Mouse (Mus musculus) forebrain, postnatal 0 days (tissue): Measurements from ENCODE around the gene Fmnl3. TPM values are rescaled to one million over a fixed set of nuclear protein-coding genes. Genes with fewer than 3 reads are reported as not detected.
"Not testable (repeated sequence)": the region's sequence is repeated elsewhere in the genome, so short reads cannot be mapped to it uniquely, and the experiment has no call there.

Experiments
- ATAC-seq: fragments of 200-750 bp; cut with Nextera tagmentation; 2 replicates; pipeline ENCODE4 v1.8.0; 2017; ENCODE audit warnings: mild to moderate bottlenecking, moderate library complexity
- DNase-seq: peaks from one replicate; pipeline ENCODE4 v3.0.0-alpha.2; 2015
- H3K27ac ChIP-seq: fragments of 300-500 bp; sonication (generic); 2 replicates; pipeline ENCODE4 v1.5.1; 2014; ENCODE audit warnings: low read depth, mild to moderate bottlenecking, antibody characterized with exemption, low read length, moderate library complexity, mixed read lengths
- H3K27me3 ChIP-seq: fragments of 300-500 bp; sonication (generic); 2 replicates; pipeline ENCODE4 v1.6.1; 2014; ENCODE audit warnings: mild to moderate bottlenecking, low read length, mixed read lengths; ENCODE audit not compliant: insufficient read depth
- H3K36me3 ChIP-seq: fragments of 300-500 bp; sonication (generic); 2 replicates; pipeline ENCODE4 v1.6.1; 2014; ENCODE audit warnings: mild to moderate bottlenecking, moderate library complexity; ENCODE audit not compliant: insufficient read depth
- H3K4me1 ChIP-seq: fragments of 300-500 bp; sonication (generic); 2 replicates; pipeline ENCODE4 v1.6.1; 2014; ENCODE audit warnings: antibody characterized with exemption; ENCODE audit not compliant: insufficient read depth
- H3K4me2 ChIP-seq: fragments of 300-500 bp; sonication (generic); 2 replicates; pipeline ENCODE4 v1.6.1; 2014; ENCODE audit warnings: low read depth, mild to moderate bottlenecking, moderate library complexity
- H3K4me3 ChIP-seq: fragments of 300-500 bp; sonication (generic); 2 replicates; pipeline ENCODE4 v1.5.1; 2014; ENCODE audit warnings: low read depth, low read length, mixed read lengths
- H3K9ac ChIP-seq: fragments of 300-500 bp; sonication (generic); 2 replicates; pipeline ENCODE4 v1.6.1; 2014; ENCODE audit warnings: mild to moderate bottlenecking
- H3K9me3 ChIP-seq: fragments of 300-500 bp; sonication (generic); 2 replicates; pipeline ENCODE4 v1.6.1; 2016; ENCODE audit warnings: low read length
- CTCF ChIP-seq: sonication (generic); IDR thresholded peaks from 2 replicates; pipeline ENCODE4 v1.5.1; 2016; ENCODE audit warnings: antibody characterized with exemption, control low read depth, low read depth
- WGBS: fragments of 180-500 bp; shearing (Covaris S2); extraction: QIAGEN DNeasy Blood & Tissue Kit; methylation state at CpG from one replicate; pipeline ENCODE4 v1.1.7; 2014; 5-methylcytosine and 5-hydroxymethylcytosine counted together
- polyA plus RNA-seq: library from polyadenylated mRNA; unstranded; fragments of >200 nt; fragmentation: Nextera tagmentation; extraction: Ambion mirVana; gene quantifications from 2 replicates; pipeline ENCODE4 v1.2.1, GENCODE M21; 2015
- total RNA-seq: library from RNA; depleted of rRNA; stranded (reverse); fragments of >200 nt; gene quantifications from 2 replicates; pipeline ENCODE4 v1.2.3, GENCODE M21; 2014

Gene Fmnl3
- total and polyA plus RNA-seq, 2 experiments from 2014 or later, result 8.6 to 14.2 TPM

DNA sequence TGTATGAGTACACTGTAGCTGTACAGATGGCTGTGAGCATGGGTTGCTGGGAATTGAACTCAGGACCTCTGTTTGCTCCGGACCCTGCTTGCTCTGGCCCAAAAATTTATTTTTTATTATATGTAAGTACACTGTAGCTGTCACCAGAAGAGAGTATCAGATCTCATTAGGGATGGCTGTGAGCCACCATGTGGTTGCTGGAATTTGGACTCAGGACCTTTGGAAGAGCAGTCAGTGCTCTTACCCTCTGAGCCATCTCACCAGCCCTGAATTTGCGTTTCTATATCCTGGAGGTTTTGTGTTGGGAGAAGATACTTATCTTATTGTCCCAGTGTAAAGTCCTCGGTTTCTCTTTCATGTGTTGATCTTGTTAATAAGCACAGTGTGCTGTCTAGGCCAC lies 16.5 kb upstream of the Fmnl3 start:
- no peaks in the 10 kb centered on the region for H3K4me1 ChIP-seq
- 67% methylated on average over 3 of the region's 3 CpGs for WGBS
- TF ChIP-seq CTCF, result no peak
- no peak overlapping the region for H3K4me3 ChIP-seq
- H3K9me3 ChIP-seq, result no peaks in the 10 kb centered on the region
- H3K4me2 ChIP-seq, result no peak overlapping the region
- H3K36me3 ChIP-seq, result no peaks in the 10 kb centered on the region
- no peak for DNase-seq
- no peak overlapping the region for H3K27ac ChIP-seq
- H3K27me3 ChIP-seq, result no peaks in the 10 kb centered on the region
- no peak for ATAC-seq
- no peak overlapping the region for H3K9ac ChIP-seq

DNA sequence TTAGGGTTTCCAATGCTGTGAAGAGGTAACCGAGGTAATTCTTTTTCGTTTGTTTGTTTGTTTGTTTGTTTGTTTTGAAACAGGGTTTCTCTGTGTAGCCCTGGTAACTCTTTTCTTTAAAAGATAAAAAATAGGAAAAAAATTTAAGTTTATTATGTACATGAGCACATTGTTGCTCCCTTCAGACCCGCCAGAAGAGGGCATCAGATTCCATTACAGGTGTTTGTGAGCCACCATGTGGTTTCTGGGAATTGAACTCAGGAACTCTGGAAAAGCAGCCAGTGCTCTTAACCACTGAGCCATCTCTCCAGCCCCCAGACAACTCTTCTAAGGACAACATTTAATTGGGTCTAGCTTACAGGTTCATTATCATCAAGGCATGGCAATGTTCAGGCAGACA lies 15.8 kb upstream of the Fmnl3 start:
- WGBS, result 73% methylated on average over 3 of the region's 3 CpGs
- not testable (repeated sequence) for H3K36me3 ChIP-seq, H3K4me3 ChIP-seq, H3K4me2 ChIP-seq, ATAC-seq, H3K4me1 ChIP-seq, H3K9ac ChIP-seq, DNase-seq, H3K27ac ChIP-seq, H3K27me3 ChIP-seq, H3K9me3 ChIP-seq

DNA sequence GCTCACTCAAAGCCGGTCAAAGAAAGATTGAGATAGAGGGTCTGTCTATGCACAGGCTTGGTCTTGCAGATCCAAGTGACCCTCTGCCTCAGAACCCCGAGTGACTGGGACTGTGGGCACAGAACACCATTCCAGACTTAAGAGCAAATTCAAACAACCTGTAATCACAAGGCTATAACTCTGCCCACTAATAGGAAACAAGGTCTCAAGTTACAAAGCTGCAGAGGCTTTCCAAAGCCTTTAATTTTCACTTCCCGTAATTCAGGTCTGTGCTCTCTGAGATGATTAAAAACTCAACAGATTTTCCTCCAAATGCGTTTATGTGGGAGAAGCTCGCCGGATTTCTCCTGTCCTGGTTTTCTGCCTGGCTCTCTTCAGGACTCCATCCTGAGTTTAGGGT lies 13.8 kb upstream of the Fmnl3 start:
- no peak for TF ChIP-seq CTCF

DNA sequence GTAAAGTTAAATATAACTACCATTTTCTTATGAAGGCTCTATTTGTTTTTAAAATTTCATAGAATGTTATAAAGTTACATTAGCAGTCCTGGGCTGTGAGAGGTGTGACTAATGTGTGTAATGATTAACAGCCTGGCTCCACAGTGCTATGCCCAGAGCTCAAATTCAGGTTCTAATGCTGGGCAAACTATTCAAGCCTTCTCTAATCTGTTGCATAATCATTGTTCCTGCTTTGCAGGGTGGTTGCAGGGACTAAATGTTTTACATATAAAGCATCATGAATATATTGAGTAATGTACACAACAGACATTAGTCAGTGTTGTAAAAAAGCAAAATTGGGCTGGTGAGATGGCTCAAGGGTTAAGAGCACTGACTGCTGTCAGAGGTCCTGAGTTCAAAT lies 12.6 kb upstream of the Fmnl3 start:
- H3K36me3 ChIP-seq, result no peaks in the 10 kb centered on the region
- no peak for TF ChIP-seq CTCF
- ATAC-seq (no peak), DNase-seq (no peak)
- no peak overlapping the region for H3K27ac ChIP-seq
- H3K4me3 ChIP-seq, result no peak overlapping the region
- no peaks in the 10 kb centered on the region for H3K4me1 ChIP-seq
- 0 out of 2 replicates have a peak, but pooled peaks cover 3% of the 10 kb centered on the region for H3K9me3 ChIP-seq
- H3K4me2 ChIP-seq, result no peak overlapping the region
- no peaks in the 10 kb centered on the region for H3K27me3 ChIP-seq
- no peak overlapping the region for H3K9ac ChIP-seq

More for the DNA sequence above, 13.8 kb upstream of the Fmnl3 start:
- Histone ChIP-seq H3K4me3 (no peak overlapping the region), H3K4me1 (no peaks in the 10 kb centered on the region), H3K27me3 (no peaks in the 10 kb centered on the region), H3K9ac (no peak overlapping the region), H3K4me2 (no peak overlapping the region), H3K27ac (no peak overlapping the region), H3K9me3 (no peaks in the 10 kb centered on the region), H3K36me3 (no peaks in the 10 kb centered on the region)
- no peak for ATAC-seq
- 76% methylated on average over 6 of the region's 6 CpGs for WGBS
- no peak for DNase-seq

DNA sequence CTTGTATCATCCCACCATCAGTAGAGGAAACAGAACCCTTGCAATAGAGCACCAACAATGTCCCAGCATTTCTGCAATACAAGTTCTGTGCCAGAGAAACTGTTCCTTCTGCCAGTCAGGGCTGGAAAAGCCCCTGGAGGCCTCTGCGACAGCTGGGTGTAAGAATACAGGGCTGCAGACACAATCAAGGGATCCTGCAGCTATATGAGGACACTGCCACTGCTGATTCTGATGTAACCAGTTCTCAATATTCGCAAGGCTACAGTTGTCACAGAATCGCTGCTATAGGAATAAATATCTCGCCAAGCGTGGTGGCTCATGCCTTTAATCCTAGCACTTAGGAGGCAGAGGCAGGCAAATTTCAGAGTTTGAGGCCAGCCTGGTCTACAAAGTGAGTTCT lies 6.0 kb upstream of the Fmnl3 start:
- TF ChIP-seq CTCF, result no peak
- WGBS, result 91% methylated on average over 5 of the region's 5 CpGs
- no peak for ATAC-seq

DNA sequence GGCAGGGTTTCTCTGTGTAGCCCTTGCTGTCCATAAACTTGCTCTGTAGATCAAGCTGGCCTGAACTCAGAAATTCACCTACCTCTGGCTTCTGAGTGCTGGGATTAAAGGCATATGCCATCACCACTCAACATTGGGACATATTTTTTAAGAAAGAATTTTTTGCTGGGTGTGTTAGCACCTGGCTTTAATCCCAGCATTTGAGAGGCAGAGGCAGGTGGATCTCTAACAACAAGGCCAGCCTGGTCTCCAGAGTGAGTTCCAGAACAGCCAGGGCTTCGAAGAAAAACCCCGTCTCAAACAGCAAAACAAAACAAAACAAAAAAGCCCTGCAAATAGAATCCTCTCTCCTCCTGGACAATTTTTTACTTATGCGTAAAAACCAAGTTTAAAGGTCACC lies 5.3 kb upstream of the Fmnl3 start:
- 90% methylated on average over 3 of the region's 3 CpGs for WGBS
- no peak overlapping the region for H3K4me3 ChIP-seq
- ATAC-seq, result no peak

More for the DNA sequence above, 6.0 kb upstream of the Fmnl3 start:
- H3K4me3 ChIP-seq, result no peak overlapping the region
- no peak overlapping the region for H3K4me2 ChIP-seq
- DNase-seq, result no peak
- H3K27me3 ChIP-seq, result no peaks in the 10 kb centered on the region
- H3K4me1 ChIP-seq, result no peaks in the 10 kb centered on the region
- H3K9me3 ChIP-seq, result 0 out of 2 replicates have a peak, but pooled peaks cover 3% of the 10 kb centered on the region
- no peak overlapping the region for H3K9ac ChIP-seq
- no peaks in the 10 kb centered on the region for H3K36me3 ChIP-seq
- no peak overlapping the region for H3K27ac ChIP-seq

DNA sequence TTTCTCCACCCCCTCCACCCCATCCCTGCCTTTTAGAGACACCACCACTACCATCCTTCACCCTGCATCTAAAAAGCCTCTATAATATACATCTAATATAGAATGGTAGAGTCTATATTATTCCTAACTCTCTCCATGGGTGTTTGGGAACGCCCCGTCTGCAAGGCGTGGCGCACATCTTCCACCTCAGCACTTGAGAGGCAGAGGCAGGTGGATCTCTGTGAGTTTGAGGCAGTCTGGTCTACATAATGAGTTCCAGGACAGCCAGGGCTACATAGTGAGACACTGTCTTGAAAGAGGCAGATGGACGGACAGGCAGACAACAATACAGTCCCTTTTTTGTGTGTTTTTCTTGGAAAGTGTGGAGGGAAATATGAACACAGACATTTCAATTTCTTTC lies 4.8 kb upstream of the Fmnl3 start:
- H3K9me3 ChIP-seq, result 0 out of 2 replicates have a peak, but pooled peaks cover 3% of the 10 kb centered on the region
- no peak for DNase-seq
- no peak for ATAC-seq
- no peak overlapping the region for H3K9ac ChIP-seq
- H3K27ac ChIP-seq, result no peak overlapping the region
- H3K4me3 ChIP-seq, result no peak overlapping the region
- H3K4me2 ChIP-seq, result no peak overlapping the region
- WGBS, result 92% methylated on average over 5 of the region's 5 CpGs
- no peaks in the 10 kb centered on the region for H3K4me1 ChIP-seq
- H3K27me3 ChIP-seq, result no peaks in the 10 kb centered on the region
- H3K36me3 ChIP-seq, result no peaks in the 10 kb centered on the region
- no peak for TF ChIP-seq CTCF

More for the DNA sequence above, 5.3 kb upstream of the Fmnl3 start:
- TF ChIP-seq CTCF, result no peak
- Histone ChIP-seq H3K27ac (no peak overlapping the region), H3K9ac (no peak overlapping the region), H3K4me1 (no peaks in the 10 kb centered on the region), H3K9me3 (0 out of 2 replicates have a peak, but pooled peaks cover 3% of the 10 kb centered on the region), H3K36me3 (no peaks in the 10 kb centered on the region), H3K4me2 (no peak overlapping the region), H3K27me3 (no peaks in the 10 kb centered on the region)
- no peak for DNase-seq

DNA sequence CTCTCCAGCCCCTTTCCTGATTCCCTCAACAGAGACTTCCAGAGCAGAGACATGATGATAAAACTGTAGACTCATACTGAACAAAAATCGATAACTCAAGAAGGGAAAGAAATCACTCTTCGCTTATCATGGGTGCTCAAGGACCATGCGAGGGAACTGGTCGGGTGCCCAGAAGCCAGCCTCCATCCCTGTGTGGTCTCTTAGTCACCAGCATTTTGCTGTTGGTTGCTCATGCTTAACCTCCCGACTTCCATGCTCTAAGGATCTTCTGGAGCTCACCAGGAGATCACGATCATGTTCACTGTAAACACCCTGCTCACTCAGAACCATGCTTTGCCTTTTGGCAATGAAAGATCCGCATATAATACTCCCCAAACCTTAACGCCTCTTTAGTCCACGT lies 2.5 kb upstream of the Fmnl3 start:
- WGBS, result 82% methylated on average over 9 of the region's 9 CpGs
- H3K27ac ChIP-seq, result no peak overlapping the region
- ATAC-seq, result no peak
- H3K36me3 ChIP-seq, result no peaks in the 10 kb centered on the region
- H3K9ac ChIP-seq, result no peak overlapping the region
- 0 out of 2 replicates have a peak, but pooled peaks cover 4% of the 10 kb centered on the region for H3K4me1 ChIP-seq
- no peak overlapping the region for H3K4me2 ChIP-seq
- H3K9me3 ChIP-seq, result no peaks in the 10 kb centered on the region
- no peak for DNase-seq
- no peak for TF ChIP-seq CTCF
- no peak overlapping the region for H3K4me3 ChIP-seq
- H3K27me3 ChIP-seq, result no peaks in the 10 kb centered on the region
